Mouse (Mus musculus) lung, embryonic 14.5 days (tissue): Measurements from ENCODE around the gene Rps28. TPM values are rescaled to one million over a fixed set of nuclear protein-coding genes. Genes with fewer than 3 reads are reported as not detected.

Source experiments
- ATAC-seq: fragments of 200-750 bp; cut with Nextera tagmentation; 2 replicates; pipeline ENCODE4 v1.8.0; 2017; ENCODE audit warnings: mild to moderate bottlenecking, moderate TSS enrichment, moderate library complexity; ENCODE audit not compliant: insufficient read depth
- DNase-seq: peaks from one replicate; pipeline ENCODE4 v3.0.0-alpha.2; 2015
- H3K27ac ChIP-seq: fragments of 300-500 bp; sonication (generic); 2 replicates; pipeline ENCODE4 v1.5.1; 2014; ENCODE audit warnings: low read depth, mild to moderate bottlenecking, moderate library complexity
- H3K27me3 ChIP-seq: fragments of 300-500 bp; sonication (generic); 2 replicates; pipeline ENCODE4 v1.6.1; 2014; ENCODE audit warnings: low read length, control low read depth; ENCODE audit not compliant: insufficient read depth
- H3K36me3 ChIP-seq: fragments of 300-500 bp; sonication (generic); 2 replicates; pipeline ENCODE4 v1.6.1; 2014; ENCODE audit warnings: control low read depth; ENCODE audit not compliant: insufficient read depth
- H3K4me1 ChIP-seq: fragments of 300-500 bp; sonication (generic); 2 replicates; pipeline ENCODE4 v1.6.1; 2014; ENCODE audit warnings: antibody characterized with exemption, control low read depth; ENCODE audit not compliant: insufficient read depth
- H3K4me2 ChIP-seq: fragments of 300-500 bp; sonication (generic); 2 replicates; pipeline ENCODE4 v1.6.1; 2014; ENCODE audit warnings: mild to moderate bottlenecking
- H3K4me3 ChIP-seq: fragments of 300-500 bp; sonication (generic); 2 replicates; pipeline ENCODE4 v1.5.1; 2014; ENCODE audit warnings: low read depth, low read length
- H3K9ac ChIP-seq: fragments of 300-500 bp; sonication (generic); 2 replicates; pipeline ENCODE4 v1.6.1; 2014
- H3K9me3 ChIP-seq: fragments of 300-500 bp; sonication (generic); 2 replicates; pipeline ENCODE4 v1.6.1; 2016; ENCODE audit warnings: low read depth, low read length, control low read depth
- CTCF ChIP-seq: IDR thresholded peaks from 2 replicates; pipeline ENCODE4 v1.5.1; 2016; ENCODE audit warnings: antibody characterized with exemption, low read depth
- WGBS: fragments of 180-500 bp; shearing (Covaris S2); extraction: QIAGEN DNeasy Blood & Tissue Kit; methylation state at CpG from one replicate; pipeline ENCODE4 v1.1.7; 2014; 5-methylcytosine and 5-hydroxymethylcytosine counted together
- polyA plus RNA-seq: library from polyadenylated mRNA; unstranded; fragments of >200 nt; fragmentation: Nextera tagmentation; extraction: Ambion mirVana; gene quantifications from 2 replicates; pipeline ENCODE4 v1.2.1, GENCODE M21; 2014

Gene Rps28
- polyA plus RNA-seq, 1 experiment from 2014 or later = 1,180 TPM

DNA sequence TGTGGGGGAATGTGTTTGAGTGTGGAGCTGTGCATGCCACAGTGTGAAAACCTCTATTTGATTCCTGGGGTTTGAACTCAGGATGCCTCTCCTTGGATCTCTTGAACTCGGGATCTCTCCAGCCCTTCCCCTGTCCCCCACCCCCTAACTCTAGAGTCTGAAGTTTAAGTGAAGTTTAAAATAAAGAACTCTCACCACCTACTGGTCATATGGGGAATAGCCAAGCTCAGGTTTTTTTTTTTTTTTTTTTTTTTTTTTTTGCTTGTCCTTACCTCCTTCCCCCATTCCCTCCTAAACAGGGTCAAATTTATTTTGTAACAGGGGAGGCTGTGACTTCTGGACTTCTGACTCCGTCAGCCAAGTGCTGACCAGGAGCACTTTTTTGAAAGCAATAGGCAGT is 22.1 kb downstream of the Rps28 start:
- peak; percentile 67 for TF ChIP-seq CTCF
- no peaks in the 10 kb centered on the region for H3K27me3 ChIP-seq
- H3K27ac ChIP-seq = no peak overlapping the region
- H3K4me1 ChIP-seq = no peaks in the 10 kb centered on the region
- H3K4me3 ChIP-seq = no peak overlapping the region
- ATAC-seq (no peak), DNase-seq (peak; percentile 51)
- H3K36me3 ChIP-seq = no peaks in the 10 kb centered on the region
- no peak overlapping the region for H3K9ac ChIP-seq
- H3K4me2 ChIP-seq = no peak overlapping the region
- 3% methylated on average over 2 of the region's 2 CpGs for WGBS
- no peaks in the 10 kb centered on the region for H3K9me3 ChIP-seq

DNA sequence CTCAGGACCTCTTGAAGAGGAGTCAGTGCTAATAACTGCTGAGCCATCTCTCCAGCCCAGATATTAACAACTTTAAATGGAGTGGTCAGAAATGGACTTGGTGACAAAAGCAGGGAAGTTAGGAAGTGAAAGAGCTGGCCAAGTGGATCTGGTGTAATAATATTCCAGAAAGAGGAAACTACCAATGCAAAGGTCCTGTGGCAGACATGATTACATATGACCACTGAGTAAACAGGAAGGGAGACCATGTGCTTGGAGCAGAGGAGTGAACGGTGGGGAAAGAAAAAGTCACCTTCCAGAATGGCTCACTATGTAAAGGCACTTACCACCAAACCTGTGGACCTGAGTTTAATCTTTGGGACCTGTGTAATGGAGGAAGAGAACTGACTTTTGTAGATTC is 25.1 kb downstream of the Rps28 start:
- WGBS = 41% methylated on average over 1 of the region's 1 CpGs
- Histone ChIP-seq H3K27me3 (no peaks in the 10 kb centered on the region), H3K36me3 (no peaks in the 10 kb centered on the region), H3K4me1 (no peaks in the 10 kb centered on the region), H3K4me2 (no peak overlapping the region), H3K4me3 (no peak overlapping the region), H3K27ac (no peak overlapping the region), H3K9me3 (no peaks in the 10 kb centered on the region), H3K9ac (no peak overlapping the region)
- no peak for TF ChIP-seq CTCF
- ATAC-seq = no peak
- no peak for DNase-seq

DNA sequence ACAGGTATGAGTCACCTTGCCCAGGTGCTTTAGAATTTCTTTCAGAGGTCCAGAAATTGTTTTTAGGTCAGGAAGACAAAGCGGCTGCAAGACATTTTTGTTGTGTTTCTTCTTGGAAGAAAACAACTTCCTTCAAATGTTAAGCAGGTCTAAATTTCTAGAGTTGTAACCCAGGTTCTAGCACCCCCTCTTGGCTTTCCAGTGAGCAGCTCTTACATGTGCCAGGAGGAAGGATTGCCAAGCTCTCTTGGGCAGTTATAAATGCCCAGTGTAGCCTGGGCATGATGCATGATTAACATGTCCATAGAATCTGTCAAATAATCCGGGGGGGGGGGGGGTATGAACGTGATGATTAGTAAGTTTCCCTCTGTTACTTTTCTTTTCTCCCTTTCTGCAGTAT is 26.1 kb downstream of the Rps28 start:
- no peak overlapping the region for H3K4me2 ChIP-seq
- WGBS = 38% methylated on average over 3 of the region's 3 CpGs
- H3K9me3 ChIP-seq = no peaks in the 10 kb centered on the region
- H3K9ac ChIP-seq = no peak overlapping the region
- no peaks in the 10 kb centered on the region for H3K27me3 ChIP-seq
- no peak for ATAC-seq
- H3K4me3 ChIP-seq = no peak overlapping the region
- DNase-seq = peak; percentile 70
- TF ChIP-seq CTCF = peak; percentile 48
- no peak overlapping the region for H3K27ac ChIP-seq
- no peaks in the 10 kb centered on the region for H3K4me1 ChIP-seq
- no peaks in the 10 kb centered on the region for H3K36me3 ChIP-seq

DNA sequence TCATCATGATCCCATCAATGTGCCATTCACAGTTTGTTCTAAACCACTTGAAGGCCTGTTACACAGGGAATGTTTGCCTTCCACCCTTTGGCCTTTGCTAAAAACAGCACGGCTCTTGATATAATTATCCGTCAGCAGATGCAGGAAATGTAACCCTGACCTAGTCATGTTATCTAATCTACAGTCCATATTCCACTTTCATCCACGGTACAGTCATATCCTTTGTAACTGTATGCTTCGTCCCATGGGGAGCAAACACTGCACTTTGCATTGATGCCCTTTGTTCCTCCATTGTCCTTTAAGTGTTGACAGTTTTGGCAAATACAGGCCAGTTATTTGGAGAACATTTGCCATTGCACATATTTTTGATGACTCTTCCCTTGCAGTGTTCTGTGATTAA is 35.6 kb downstream of the Rps28 start:
- TF ChIP-seq CTCF = no peak
- WGBS = 24% methylated on average over 4 of the region's 4 CpGs
- no peak for ATAC-seq

DNA sequence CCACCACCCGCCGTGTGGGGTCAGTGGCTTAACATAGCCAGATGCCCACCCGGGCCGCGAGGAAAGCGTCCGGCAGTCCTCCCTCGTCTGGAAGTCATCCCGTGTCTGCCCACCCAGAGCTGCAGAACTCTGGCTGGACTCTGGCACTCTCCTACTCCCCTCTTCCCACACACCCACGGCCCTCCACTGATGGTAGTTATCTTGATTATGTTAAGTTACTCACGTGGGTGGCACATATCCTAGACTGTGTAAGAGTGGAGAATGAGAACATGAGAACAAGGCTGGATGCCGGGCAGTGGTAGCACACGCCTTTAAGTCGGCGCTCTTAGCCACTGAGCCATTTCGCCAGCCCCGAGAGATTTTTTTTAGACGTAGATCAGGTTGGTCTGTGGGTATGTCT is 38.0 kb downstream of the Rps28 start:
- Histone ChIP-seq H3K9ac (no peak overlapping the region), H3K36me3 (no peaks in the 10 kb centered on the region), H3K4me2 (no peak overlapping the region), H3K27me3 (no peaks in the 10 kb centered on the region), H3K4me3 (no peak overlapping the region), H3K27ac (no peak overlapping the region), H3K9me3 (no peaks in the 10 kb centered on the region), H3K4me1 (peaks cover 16% of the 10 kb centered on the region; the same call in 1 of the 2 replicates)
- no peak for TF ChIP-seq CTCF
- WGBS = 83% methylated on average over 18 of the region's 18 CpGs
- DNase-seq (no peak), ATAC-seq (no peak)

More for the DNA sequence above, 35.6 kb downstream of the Rps28 start:
- H3K9me3 ChIP-seq = no peaks in the 10 kb centered on the region
- DNase-seq = no peak
- H3K4me2 ChIP-seq = no peak overlapping the region
- no peak overlapping the region for H3K9ac ChIP-seq
- H3K27me3 ChIP-seq = no peaks in the 10 kb centered on the region
- no peak overlapping the region for H3K27ac ChIP-seq
- H3K36me3 ChIP-seq = no peaks in the 10 kb centered on the region
- H3K4me1 ChIP-seq = no peaks in the 10 kb centered on the region
- H3K4me3 ChIP-seq = no peak overlapping the region

DNA sequence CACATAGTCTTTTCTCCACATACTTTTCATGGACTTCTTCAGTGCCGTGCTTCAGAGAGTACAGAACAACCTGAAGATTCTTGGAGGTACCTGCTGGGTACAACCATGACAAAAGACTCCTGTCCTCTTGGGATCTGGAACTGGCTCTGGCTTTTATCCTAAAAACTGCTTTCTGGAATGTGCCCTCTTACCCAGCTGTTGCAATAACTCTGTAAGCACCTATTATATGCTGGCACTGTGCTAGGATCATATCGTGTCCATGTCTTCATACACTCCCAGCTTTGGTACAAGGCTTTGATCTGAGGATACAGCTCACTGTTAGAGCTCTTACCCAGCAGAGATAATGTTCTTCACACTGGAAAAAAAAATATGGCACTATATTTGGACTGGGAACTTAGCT is 39.4 kb downstream of the Rps28 start:
- Histone ChIP-seq H3K4me3 (no peak overlapping the region), H3K9ac (no peak overlapping the region), H3K4me2 (no peak overlapping the region), H3K4me1 (peaks cover 28% of the 10 kb centered on the region; the same call in 1 of the 2 replicates), H3K9me3 (no peaks in the 10 kb centered on the region), H3K27me3 (no peaks in the 10 kb centered on the region), H3K36me3 (no peaks in the 10 kb centered on the region), H3K27ac (no peak overlapping the region)
- ATAC-seq = no peak
- TF ChIP-seq CTCF = no peak
- WGBS = 78% methylated on average over 2 of the region's 2 CpGs
- DNase-seq = no peak

DNA sequence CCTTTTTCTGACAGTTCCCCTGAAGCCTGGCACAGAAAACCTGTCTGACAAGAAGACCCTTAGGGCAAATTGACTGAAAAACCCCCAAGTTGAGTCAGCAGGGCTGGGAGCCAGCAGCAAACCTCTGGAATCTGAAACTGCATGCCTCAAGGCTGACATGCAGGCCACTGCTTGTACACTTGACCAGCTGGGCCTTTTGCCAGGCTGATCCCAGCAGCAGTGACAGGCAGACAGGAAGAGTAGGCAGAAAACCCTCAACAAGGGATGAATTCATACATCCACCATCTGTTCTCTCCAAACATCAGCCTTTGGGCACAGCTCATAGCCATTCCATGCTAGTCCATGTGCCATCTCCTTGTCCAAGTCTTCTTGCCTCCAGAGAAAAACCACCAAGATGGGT is 41.0 kb downstream of the Rps28 start:
- H3K4me3 ChIP-seq = no peak overlapping the region
- TF ChIP-seq CTCF = no peak
- H3K9ac ChIP-seq = no peak overlapping the region
- ATAC-seq (no peak), DNase-seq (peak; percentile 88)
- H3K4me1 ChIP-seq = peaks cover 32% of the 10 kb centered on the region
- peak overlapping the region; percentile 73; the same call in 1 of the 2 replicates for H3K27ac ChIP-seq
- no peaks in the 10 kb centered on the region for H3K9me3 ChIP-seq
- no peak overlapping the region for H3K4me2 ChIP-seq
- peaks cover 3% of the 10 kb centered on the region; the same call in 1 of the 2 replicates for H3K36me3 ChIP-seq
- H3K27me3 ChIP-seq = no peaks in the 10 kb centered on the region

DNA sequence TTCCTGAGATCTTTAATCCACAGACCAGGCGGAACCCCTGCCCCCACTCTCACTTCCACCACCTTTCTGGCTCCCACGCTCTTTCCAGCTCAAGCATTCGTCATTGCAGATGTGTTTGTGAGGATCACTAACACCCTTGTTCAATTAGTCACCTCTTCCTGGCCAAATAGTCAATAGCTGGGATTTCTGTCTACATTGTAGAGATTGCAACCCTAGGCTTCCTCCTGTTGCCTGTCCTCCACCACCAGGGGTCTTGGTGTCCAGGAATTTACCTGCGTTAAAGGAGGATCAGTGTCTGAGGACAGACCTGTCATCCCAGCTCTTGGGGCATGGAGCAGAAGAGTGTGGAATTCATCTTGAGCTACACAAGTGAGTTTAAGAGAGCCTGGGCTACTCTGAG is 42.3 kb downstream of the Rps28 start:
- peak overlapping the region; percentile 50 for H3K9ac ChIP-seq
- H3K4me3 ChIP-seq = peak overlapping the region; percentile 52
- ATAC-seq (no peak), DNase-seq (no peak)
- H3K9me3 ChIP-seq = no peaks in the 10 kb centered on the region
- 27% methylated on average over 4 of the region's 4 CpGs for WGBS
- peak overlapping the region; percentile 76 for H3K4me2 ChIP-seq
- peak overlapping the region; percentile 88 for H3K27ac ChIP-seq
- H3K36me3 ChIP-seq = peaks cover 16% of the 10 kb centered on the region
- TF ChIP-seq CTCF = peak; percentile 42
- H3K4me1 ChIP-seq = peaks cover 37% of the 10 kb centered on the region
- no peaks in the 10 kb centered on the region for H3K27me3 ChIP-seq
